Mouse (Mus musculus) liver, embryonic 16.5 days (tissue): ENCODE results near the gene Misp. TPM values are rescaled to one million over a fixed set of nuclear protein-coding genes. Genes with fewer than 3 reads are reported as not detected.

ENCODE experiments used
- ATAC-seq: fragments of 200-750 bp; cut with Nextera tagmentation; 2 replicates; pipeline ENCODE4 v1.8.0; 2017; ENCODE audit warnings: low read depth, mild to moderate bottlenecking, moderate number of reproducible peaks, moderate library complexity
- H3K27ac ChIP-seq: fragments of 300-500 bp; sonication (generic); 2 replicates; pipeline ENCODE4 v1.5.1; 2014; ENCODE audit warnings: mild to moderate bottlenecking, low read length
- H3K27me3 ChIP-seq: fragments of 300-500 bp; sonication (generic); 2 replicates; pipeline ENCODE4 v1.6.1; 2014; ENCODE audit warnings: low read depth, low read length, mixed read lengths; ENCODE audit not compliant: control insufficient read depth, insufficient read depth
- H3K36me3 ChIP-seq: fragments of 300-500 bp; sonication (generic); 2 replicates; pipeline ENCODE4 v1.6.1; 2014; ENCODE audit warnings: mild to moderate bottlenecking; ENCODE audit not compliant: control insufficient read depth, insufficient read depth
- H3K4me1 ChIP-seq: fragments of 300-500 bp; sonication (generic); 2 replicates; pipeline ENCODE4 v1.6.1; 2014; ENCODE audit warnings: low read depth, low read length, mixed read lengths; ENCODE audit not compliant: control insufficient read depth
- H3K4me2 ChIP-seq: fragments of 300-500 bp; sonication (generic); 2 replicates; pipeline ENCODE4 v1.6.1; 2014; ENCODE audit warnings: low read depth, low read length, mixed read lengths
- H3K4me3 ChIP-seq: fragments of 300-500 bp; sonication (generic); 2 replicates; pipeline ENCODE4 v1.5.1; 2014; ENCODE audit warnings: low read depth, mild to moderate bottlenecking, low read length
- H3K9ac ChIP-seq: fragments of 300-500 bp; sonication (generic); 2 replicates; pipeline ENCODE4 v1.6.1; 2014; ENCODE audit warnings: low read depth, low read length
- H3K9me3 ChIP-seq: fragments of 300-500 bp; sonication (generic); replicated peaks from 2 replicates; pipeline ENCODE4 v1.6.1; 2016; ENCODE audit warnings: low read length; ENCODE audit not compliant: control insufficient read depth
- WGBS: fragments of 180-500 bp; shearing (Covaris S2); extraction: QIAGEN DNeasy Blood & Tissue Kit; methylation state at CpG from one replicate; pipeline ENCODE4 v1.1.7; 2014; ENCODE audit not compliant: insufficient replicate concordance; 5-methylcytosine and 5-hydroxymethylcytosine counted together
- polyA plus RNA-seq: library from polyadenylated mRNA; unstranded; fragments of >200 nt; fragmentation: Nextera tagmentation; extraction: Ambion mirVana; gene quantifications from 2 replicates; pipeline ENCODE4 v1.2.1, GENCODE M21; 2015

The Misp gene
- polyA plus RNA-seq, result 0.43 and 1.4 TPM in 2 replicates

DNA sequence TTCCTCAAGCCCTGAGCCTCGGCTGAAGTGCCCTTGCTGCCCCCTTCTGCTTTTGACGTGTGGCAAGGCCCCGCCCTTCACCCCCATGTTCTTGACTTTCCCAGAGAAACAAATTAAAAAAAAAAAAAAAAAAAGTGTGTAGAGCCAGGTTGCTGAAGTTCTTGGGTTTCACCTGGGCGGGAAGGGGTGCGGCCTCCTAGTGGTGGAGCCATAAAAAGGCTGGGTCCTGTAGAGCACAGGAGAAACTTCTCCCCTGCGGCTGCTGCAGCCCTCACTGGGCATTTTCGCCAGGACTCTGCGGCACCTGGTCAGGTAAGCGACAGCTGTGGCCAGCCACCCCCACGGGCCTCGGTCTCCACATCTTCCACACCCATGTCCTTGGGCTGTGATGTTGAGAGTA lies at the start of gene Misp:
Gene Misp, plus strand, starts transcription at position 208 of the 400 bp plus-strand sequence.
- 53% methylated on average over 11 of the region's 11 CpGs for WGBS
- no peaks in the 10 kb centered on the region for H3K36me3 ChIP-seq
- H3K27ac ChIP-seq, result no peak within 1 kb of the TSS
- no peaks in the 10 kb centered on the region for H3K9me3 ChIP-seq
- no peak for ATAC-seq
- peaks cover 4% of the 10 kb centered on the region for H3K4me1 ChIP-seq
- H3K4me2 ChIP-seq, result no peak within 1 kb of the TSS
- no peak within 1 kb of the TSS for H3K4me3 ChIP-seq
- H3K27me3 ChIP-seq, result no peaks in the 10 kb centered on the region
- no peak within 1 kb of the TSS for H3K9ac ChIP-seq

DNA sequence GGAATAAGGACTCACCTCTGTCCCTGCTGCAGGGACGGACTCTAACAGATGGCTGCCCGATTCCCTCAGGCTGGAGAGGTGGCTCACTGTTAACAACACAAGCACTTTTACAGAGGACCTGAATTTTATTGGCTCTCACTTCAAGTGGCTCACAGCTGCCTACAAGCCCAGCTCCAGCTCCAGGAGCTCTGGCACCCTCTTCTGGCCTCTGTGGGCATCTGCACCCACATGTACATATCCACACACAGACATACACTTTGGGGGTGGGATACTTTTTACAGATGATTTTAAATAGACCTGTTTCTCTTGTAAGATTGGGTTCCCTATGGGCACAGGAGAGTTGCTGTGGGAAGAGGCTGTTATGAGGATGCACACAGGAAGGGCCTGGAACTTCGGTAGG lies 48.5 kb upstream of the Misp start:
- Histone ChIP-seq H3K4me2 (no peak overlapping the region), H3K4me1 (peaks cover 12% of the 10 kb centered on the region), H3K36me3 (no peaks in the 10 kb centered on the region), H3K9ac (no peak overlapping the region), H3K27ac (no peak overlapping the region), H3K9me3 (peaks cover 5% of the 10 kb centered on the region; the same call in 1 of the 2 replicates), H3K27me3 (peaks cover 9% of the 10 kb centered on the region), H3K4me3 (no peak overlapping the region)
- ATAC-seq, result no peak
- WGBS, result 82% methylated on average over 3 of the region's 3 CpGs

DNA sequence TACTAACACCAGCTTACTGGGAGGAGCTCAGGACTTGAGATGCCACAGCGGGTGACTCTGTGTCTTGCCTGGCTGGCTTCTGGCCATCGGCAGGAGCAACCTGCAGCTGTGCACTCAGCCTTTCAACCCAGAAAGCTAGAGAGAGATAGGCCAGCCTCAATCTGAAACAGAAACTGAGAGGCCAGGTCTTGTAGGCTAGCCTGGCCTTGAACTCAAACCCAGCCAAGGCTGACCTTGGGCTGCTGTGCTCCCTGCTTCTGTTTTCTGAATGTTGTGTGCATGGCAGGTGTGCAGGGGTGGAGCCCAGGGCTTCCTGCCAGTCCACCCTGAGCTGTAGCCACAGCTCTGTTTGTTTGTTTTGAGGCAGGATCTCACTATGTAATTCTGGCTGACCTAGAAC lies 47.6 kb upstream of the Misp start:
- Histone ChIP-seq H3K4me1 (peaks cover 4% of the 10 kb centered on the region), H3K36me3 (no peaks in the 10 kb centered on the region), H3K9ac (no peak overlapping the region), H3K27me3 (peaks cover 18% of the 10 kb centered on the region), H3K4me2 (no peak overlapping the region), H3K9me3 (peaks cover 5% of the 10 kb centered on the region; the same call in 1 of the 2 replicates), H3K4me3 (no peak overlapping the region), H3K27ac (no peak overlapping the region)
- ATAC-seq, result no peak
- WGBS, result 80% methylated on average over 2 of the region's 2 CpGs

DNA sequence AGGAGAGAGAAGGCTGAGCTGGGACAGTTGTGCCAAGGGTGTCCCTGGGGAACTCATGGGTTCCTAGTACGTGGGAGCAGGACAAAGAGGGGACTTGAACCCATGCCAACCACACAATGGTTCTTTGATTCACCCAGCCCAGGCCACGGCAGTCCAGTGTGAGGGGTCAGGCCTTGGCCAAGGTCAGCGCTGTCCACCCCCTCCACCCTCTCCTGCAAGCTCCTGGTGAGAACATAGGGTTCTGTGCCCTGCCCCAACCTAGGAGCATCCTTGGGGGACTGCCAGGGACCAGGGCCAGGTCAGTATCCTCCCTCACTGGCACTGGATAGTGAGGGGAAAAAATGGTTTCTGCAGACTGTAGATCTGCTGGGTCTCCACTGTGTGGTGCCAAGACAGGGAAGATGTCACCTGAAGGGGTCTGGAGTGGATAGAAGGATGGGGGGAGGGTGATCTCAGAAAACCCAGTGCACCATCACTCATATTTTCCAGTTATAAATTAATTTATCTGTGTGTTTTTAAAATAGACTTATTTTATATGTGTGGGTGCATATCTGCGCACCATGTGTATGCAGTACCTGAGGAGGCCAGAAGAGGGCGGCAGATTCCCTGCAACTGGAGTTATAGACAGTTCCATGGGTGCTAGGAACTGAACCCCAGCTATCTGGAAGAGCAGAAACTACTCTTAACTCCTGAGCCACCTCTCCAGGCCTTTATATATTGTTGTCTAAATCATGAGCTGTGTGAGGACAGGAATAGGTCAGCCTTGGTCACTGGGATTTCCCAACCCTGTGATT lies 46.1 kb upstream of the Misp start:
- no peak for ATAC-seq
- Histone ChIP-seq H3K27ac (no peak overlapping the region), H3K9ac (no peak overlapping the region), H3K4me3 (no peak overlapping the region), H3K9me3 (peaks cover 5% of the 10 kb centered on the region; the same call in 1 of the 2 replicates), H3K36me3 (no peaks in the 10 kb centered on the region), H3K27me3 (peaks cover 32% of the 10 kb centered on the region), H3K4me2 (no peak overlapping the region), H3K4me1 (peaks cover 6% of the 10 kb centered on the region)
- WGBS, result 60% methylated on average over 5 of the region's 5 CpGs

GRCm38 (mm10) chr10:79777103-79777531 lies 43.7 kb upstream of the Misp start, which contains the start of gene Fstl3:
TSS of gene Fstl3 (plus strand) at chr10:79777272.
- H3K27ac ChIP-seq, result no peak within 1 kb of the TSS
- peaks cover 23% of the 10 kb centered on the region for H3K4me1 ChIP-seq

DNA sequence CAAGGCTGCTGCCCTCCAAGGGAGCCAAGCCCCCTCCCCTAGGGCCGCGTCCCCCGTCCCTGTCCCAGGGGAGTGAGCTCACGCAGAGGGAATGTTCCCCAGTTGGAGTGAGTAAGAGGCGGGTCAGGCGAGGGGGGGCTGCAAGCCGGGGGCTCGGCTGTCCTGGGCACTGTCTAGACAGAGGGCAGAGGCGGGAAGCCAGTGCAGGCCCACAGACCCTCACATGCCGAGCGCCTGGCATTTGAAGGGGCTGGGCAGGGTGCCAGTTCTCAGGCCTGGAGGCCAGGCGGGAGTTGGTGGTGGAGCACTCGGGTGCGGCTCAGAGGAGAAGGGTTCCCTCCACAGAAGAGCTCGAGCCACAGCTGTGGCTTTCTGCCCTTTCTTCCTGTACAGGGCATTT lies 42.8 kb upstream of the Misp start:
- Histone ChIP-seq H3K9ac (no peak overlapping the region), H3K27me3 (peaks cover 35% of the 10 kb centered on the region), H3K4me1 (peaks cover 23% of the 10 kb centered on the region), H3K9me3 (peaks cover 2% of the 10 kb centered on the region; the same call in 1 of the 2 replicates), H3K27ac (no peak overlapping the region), H3K4me2 (no peak overlapping the region), H3K36me3 (no peaks in the 10 kb centered on the region), H3K4me3 (no peak overlapping the region)
- ATAC-seq, result no peak
- WGBS, result 23% methylated on average over 15 of the region's 15 CpGs

More at GRCm38 (mm10) chr10:79777103-79777531, 43.7 kb upstream of the Misp start, which contains the start of gene Fstl3:
- peak within 1 kb of the TSS; percentile 44 for H3K4me3 ChIP-seq
- peaks cover 4% of the 10 kb centered on the region; the same call in 1 of the 2 replicates for H3K9me3 ChIP-seq
- 4% methylated on average over 39 of the region's 39 CpGs for WGBS
- H3K36me3 ChIP-seq, result no peaks in the 10 kb centered on the region
- peaks cover 35% of the 10 kb centered on the region for H3K27me3 ChIP-seq
- peak within 1 kb of the TSS; percentile 56 for H3K4me2 ChIP-seq
- 0 out of 2 replicates have a peak within 1 kb of the TSS, but pooled peaks have one; percentile 13 for H3K9ac ChIP-seq
- ATAC-seq, result no peak

DNA sequence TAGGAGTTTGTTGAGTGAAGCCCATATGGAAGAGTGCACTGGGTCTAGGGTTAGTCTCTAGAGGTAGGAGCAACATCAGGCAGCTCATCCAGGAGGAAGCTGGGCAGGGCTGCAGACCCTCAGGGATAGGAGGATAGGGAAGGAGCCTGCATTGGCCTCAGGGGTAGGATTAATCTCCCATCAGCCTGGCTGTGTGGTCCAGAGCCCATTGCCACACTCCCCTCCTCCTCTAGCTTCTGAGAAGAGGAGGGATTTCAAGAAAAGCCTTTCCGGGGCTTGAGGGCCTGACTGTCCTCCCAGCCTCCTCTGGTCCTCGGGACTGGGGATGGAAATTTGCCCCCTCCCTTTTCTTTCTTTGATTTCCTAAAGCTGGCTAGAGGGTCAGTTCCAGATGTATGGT lies 41.6 kb upstream of the Misp start:
- no peaks in the 10 kb centered on the region for H3K36me3 ChIP-seq
- no peak overlapping the region for H3K9ac ChIP-seq
- peaks cover 23% of the 10 kb centered on the region for H3K4me1 ChIP-seq
- ATAC-seq, result no peak
- WGBS, result 28% methylated on average over 2 of the region's 2 CpGs
- H3K4me2 ChIP-seq, result no peak overlapping the region
- peaks cover 36% of the 10 kb centered on the region for H3K27me3 ChIP-seq
- no peak overlapping the region for H3K27ac ChIP-seq
- H3K9me3 ChIP-seq, result peaks cover 2% of the 10 kb centered on the region; the same call in 1 of the 2 replicates
- H3K4me3 ChIP-seq, result no peak overlapping the region

DNA sequence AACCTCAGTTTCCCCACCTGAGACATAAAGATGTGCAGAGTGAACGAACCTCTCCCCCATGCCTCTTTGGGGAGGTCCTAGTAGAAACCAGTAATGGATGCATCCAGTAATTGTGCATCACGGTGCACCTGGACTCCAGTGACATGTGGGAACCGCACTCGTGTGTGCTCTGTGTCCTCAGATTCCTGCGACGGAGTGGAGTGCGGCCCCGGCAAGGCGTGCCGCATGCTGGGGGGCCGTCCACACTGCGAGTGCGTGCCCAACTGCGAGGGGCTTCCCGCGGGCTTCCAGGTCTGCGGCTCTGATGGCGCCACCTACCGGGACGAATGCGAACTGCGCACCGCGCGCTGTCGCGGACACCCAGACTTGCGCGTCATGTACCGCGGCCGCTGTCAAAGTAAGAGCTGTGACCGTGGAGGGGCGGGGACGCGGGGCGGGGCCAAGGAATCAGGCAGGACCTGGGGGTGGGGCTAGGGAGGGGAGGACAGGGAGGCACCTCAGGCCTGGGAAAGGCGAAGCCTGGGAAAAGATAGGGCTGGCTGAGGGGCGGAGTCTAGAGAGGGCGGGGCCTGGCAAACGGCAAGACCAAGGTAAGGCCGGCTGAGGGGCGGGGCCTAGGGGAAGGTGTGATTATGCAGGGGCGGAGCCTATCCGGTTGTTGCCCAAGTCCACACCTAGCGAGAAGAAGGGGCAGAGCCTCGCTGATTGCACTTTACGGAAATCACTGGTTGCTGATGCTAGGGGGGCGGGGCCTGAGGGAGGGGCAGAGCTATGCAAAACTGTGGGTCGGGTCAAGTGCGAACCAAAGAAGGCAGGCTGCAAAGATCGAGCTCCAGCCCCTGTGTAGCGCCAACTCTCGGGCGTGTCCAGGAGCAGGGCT lies 40.8 kb upstream of the Misp start:
- WGBS, result 1% methylated on average over 55 of the region's 55 CpGs
- peak overlapping the region; percentile 53 for H3K4me3 ChIP-seq
- peak overlapping the region; percentile 77 for H3K4me2 ChIP-seq
- H3K9ac ChIP-seq, result no peak overlapping the region
- H3K9me3 ChIP-seq, result peaks cover under 1% of the 10 kb centered on the region; the same call in 1 of the 2 replicates
- peak overlapping the region; percentile 35; the same call in 1 of the 2 replicates for H3K27ac ChIP-seq
- peaks cover 39% of the 10 kb centered on the region for H3K27me3 ChIP-seq
- H3K4me1 ChIP-seq, result peaks cover 23% of the 10 kb centered on the region
- H3K36me3 ChIP-seq, result no peaks in the 10 kb centered on the region
- ATAC-seq, result peak; percentile 85
